Mouse (Mus musculus): ENCODE measurements around the gene Galnt4. TPM values are rescaled to one million over a fixed set of nuclear protein-coding genes. Genes with fewer than 3 reads are reported as not detected.

Gene Galnt4
- total and polyA plus RNA-seq, 3 experiments: 1.6 to 1.7 TPM; not detected in 1

DNA sequence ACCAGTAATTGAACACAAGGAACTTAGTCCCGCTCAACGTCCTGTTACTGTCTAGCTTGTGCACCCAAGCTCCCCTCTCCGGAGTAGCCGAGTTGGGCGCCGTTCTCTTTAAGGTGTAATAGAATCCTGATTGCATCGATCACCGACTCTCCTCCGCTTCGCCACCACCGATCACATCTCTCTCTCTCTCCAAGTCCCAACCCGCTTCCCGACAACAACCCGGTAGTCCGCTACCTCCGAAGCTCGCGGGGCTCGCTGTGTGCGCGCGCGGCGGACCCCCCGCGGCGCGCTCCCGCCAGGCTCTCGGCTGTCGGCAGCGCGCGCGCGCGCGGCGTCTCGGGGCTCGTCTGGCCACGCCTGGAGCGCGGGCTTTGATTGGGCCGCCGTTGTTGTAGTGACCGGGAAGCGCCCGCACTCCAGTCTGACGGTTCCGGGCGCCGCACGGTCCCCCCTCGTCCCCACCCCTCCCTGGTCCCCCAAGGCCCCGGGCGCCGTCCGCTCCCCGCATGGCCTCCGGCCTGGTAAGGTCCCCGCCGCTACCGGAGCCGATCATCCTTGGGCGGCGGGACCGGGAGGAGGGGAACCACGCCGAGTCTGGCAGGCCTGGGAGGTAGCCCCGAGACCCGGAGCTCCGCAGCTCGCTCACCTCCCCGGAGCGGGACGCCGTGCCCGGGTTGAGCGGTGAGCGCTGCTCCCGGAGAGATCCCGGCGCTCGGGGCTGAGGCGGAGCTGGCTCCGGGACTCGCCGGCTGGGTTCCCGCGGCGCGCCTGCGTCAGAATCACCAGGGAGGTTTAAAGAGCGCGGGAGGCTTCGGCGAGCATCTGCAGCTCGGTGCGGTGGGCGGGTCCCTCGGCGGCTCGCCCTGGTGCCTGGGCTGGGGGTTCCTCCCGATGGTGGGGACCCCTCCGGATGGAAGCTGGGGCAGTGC lies 992 bp upstream of the Galnt4 start, which contains the start of gene Poc1b (continued):
- TF ChIP-seq MYB (IDR thresholded peaks at IDR 0.05; ENCODE audit: low read depth, low read length): no peak
- TF ChIP-seq SMC3 (IDR thresholded peaks at IDR 0.05; ENCODE audit: low read depth, low read length): no peak
- peak; percentile 12 for TF ChIP-seq MXI1 (IDR thresholded peaks at IDR 0.05; ENCODE audit: low read depth, low read length)
- 0 out of 2 replicates have a peak, but pooled peaks have one; percentile 29 for TF ChIP-seq TBP (IDR thresholded peaks at IDR 0.05; ENCODE audit: low read depth, low read length)
- no peak for TF ChIP-seq CHD2 (IDR thresholded peaks at IDR 0.05; ENCODE audit: low read length)

DNA sequence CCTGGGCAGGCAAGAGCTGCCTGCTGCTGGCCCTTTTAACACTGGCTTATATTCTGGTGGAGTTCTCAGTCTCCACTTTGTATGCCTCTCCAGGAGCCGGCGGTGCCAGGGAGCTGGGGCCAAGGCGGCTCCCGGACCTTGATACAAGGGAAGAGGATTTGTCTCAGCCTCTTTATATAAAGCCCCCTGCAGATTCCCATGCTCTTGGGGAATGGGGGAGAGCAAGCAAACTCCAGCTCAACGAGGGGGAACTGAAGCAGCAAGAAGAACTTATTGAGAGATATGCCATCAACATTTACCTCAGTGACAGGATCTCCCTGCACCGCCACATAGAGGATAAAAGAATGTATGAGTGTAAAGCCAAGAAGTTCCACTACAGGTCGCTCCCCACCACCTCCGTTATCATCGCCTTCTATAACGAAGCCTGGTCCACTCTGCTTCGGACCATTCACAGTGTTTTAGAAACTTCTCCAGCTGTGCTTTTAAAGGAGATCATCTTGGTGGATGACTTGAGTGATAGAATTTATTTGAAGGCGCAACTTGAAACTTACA lies 548 bp downstream of the Galnt4 start:
- TF ChIP-seq E2F4 (IDR thresholded peaks at IDR 0.05; ENCODE audit: borderline replicate concordance, low read depth, low read length) (no peak), POLR2A (IDR thresholded peaks at IDR 0.05; ENCODE audit: control insufficient read depth in 1 of 2, insufficient read depth in 1 of 2, low read depth in 1 of 2, low read length in 2 of 2, poor library complexity in 1 of 2) (no peak), TCF12 (IDR thresholded peaks at IDR 0.05; ENCODE audit: low read depth, low read length) (no peak), TBP (IDR thresholded peaks at IDR 0.05; ENCODE audit: low read depth, low read length) (no peak), MYB (IDR thresholded peaks at IDR 0.05; ENCODE audit: low read depth, low read length) (no peak), SMC3 (IDR thresholded peaks at IDR 0.05; ENCODE audit: low read depth, low read length) (no peak), NRF1 (IDR thresholded peaks at IDR 0.05; ENCODE audit: insufficient read depth, low read depth, low read length, poor library complexity, severe bottlenecking) (no peak), ZKSCAN1 (IDR thresholded peaks at IDR 0.05; ENCODE audit: low read depth, low read length) (no peak), CHD1 (IDR thresholded peaks at IDR 0.05; ENCODE audit: low read depth, low read length) (no peak)
- H3K79me2 ChIP-seq (ENCODE audit: control insufficient read depth, insufficient read depth, low read length, poor library complexity): peaks cover 13% of the 10 kb centered on the region
- H3K27me3 ChIP-seq (ENCODE audit: control insufficient read depth in 1 of 2, insufficient read depth in 2 of 2, low read length in 2 of 2): no peaks in the 10 kb centered on the region
- H3K9ac ChIP-seq (ENCODE audit: control insufficient read depth, low read depth, low read length, poor library complexity, severe bottlenecking): peak overlapping the region; percentile 88
- H3K27ac ChIP-seq (ENCODE audit: control insufficient read depth, low read depth, low read length): no peak overlapping the region
- H3K4me3 ChIP-seq (ENCODE audit: control insufficient read depth in 1 of 2, insufficient read depth in 1 of 2, low read depth in 2 of 2, low read length in 2 of 2): peak overlapping the region; percentile 71 to 89
- no peak for DNase-seq (ENCODE audit: low read depth, low spot score)
- no peaks in the 10 kb centered on the region for H3K9me3 ChIP-seq (replicated peaks; ENCODE audit: insufficient read depth, low read length)
- peaks cover 0 to 4% of the 10 kb centered on the region in 2 experiments; a peak in 1 of 4 replicates for H3K4me1 ChIP-seq (ENCODE audit: control insufficient read depth in 1 of 2, insufficient read depth in 2 of 2, low read length in 2 of 2)
- no peaks in the 10 kb centered on the region; a peak in 1 of 4 replicates for H3K36me3 ChIP-seq (ENCODE audit: control insufficient read depth in 1 of 2, insufficient read depth in 2 of 2, low read length in 2 of 2)

DNA sequence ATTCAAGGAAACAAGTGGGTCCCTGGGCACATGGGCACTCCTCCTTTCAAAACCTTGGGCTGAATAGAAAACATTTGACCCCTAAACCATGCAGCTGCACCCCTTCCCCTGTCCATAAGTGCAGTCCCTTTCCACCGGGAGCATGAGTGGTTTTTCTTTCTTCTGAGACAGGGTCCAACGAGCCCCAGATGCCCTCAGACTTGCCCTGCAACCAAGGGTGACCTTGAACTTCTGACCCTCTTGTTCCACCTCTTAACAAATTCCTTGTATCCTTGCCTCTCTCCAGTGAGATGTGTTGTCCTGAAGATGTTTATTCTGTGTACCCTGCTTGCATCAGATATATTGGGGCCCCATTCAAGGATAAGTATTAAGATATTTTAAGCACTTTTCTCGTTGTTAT lies 5.6 kb downstream of the Galnt4 start:
- TF ChIP-seq MAZ (IDR thresholded peaks at IDR 0.05; ENCODE audit: low read depth, low read length): no peak
- no peak for TF ChIP-seq USF2 (IDR thresholded peaks at IDR 0.05; ENCODE audit: borderline replicate concordance in 1 of 2, insufficient read depth in 1 of 2, low read depth in 1 of 2, low read length in 2 of 2)
- no peak for TF ChIP-seq SMC3 (IDR thresholded peaks at IDR 0.05; ENCODE audit: low read depth, low read length)
- TF ChIP-seq BHLHE40 (IDR thresholded peaks at IDR 0.05; ENCODE audit: borderline replicate concordance, low read depth, low read length): no peak
- no peak for TF ChIP-seq ZNF384 (IDR thresholded peaks at IDR 0.05; ENCODE audit: low read depth, low read length)
- TF ChIP-seq ZC3H11A (IDR thresholded peaks at IDR 0.05; ENCODE audit: low read depth, low read length): no peak
- no peak for TF ChIP-seq ZKSCAN1 (IDR thresholded peaks at IDR 0.05; ENCODE audit: low read depth, low read length)
- no peak for TF ChIP-seq GABPA (IDR thresholded peaks at IDR 0.05; ENCODE audit: low read depth, low read length)
- TF ChIP-seq POLR2AphosphoS5 (IDR thresholded peaks at IDR 0.05; ENCODE audit: borderline replicate concordance, low read depth, low read length): no peak
- no peak for TF ChIP-seq NRF1 (IDR thresholded peaks at IDR 0.05; ENCODE audit: insufficient read depth, low read depth, low read length, poor library complexity, severe bottlenecking)
- no peak for TF ChIP-seq CHD1 (IDR thresholded peaks at IDR 0.05; ENCODE audit: low read depth, low read length)
- no peak for TF ChIP-seq TBP (IDR thresholded peaks at IDR 0.05; ENCODE audit: low read depth, low read length)
- no peak for TF ChIP-seq HCFC1 (IDR thresholded peaks at IDR 0.05; ENCODE audit: low read depth, low read length)
- no peak for TF ChIP-seq MYC (IDR thresholded peaks at IDR 0.05; ENCODE audit: low read depth, low read length)
- TF ChIP-seq E2F4 (IDR thresholded peaks at IDR 0.05; ENCODE audit: borderline replicate concordance, low read depth, low read length): no peak
- no peak for TF ChIP-seq TAL1 (IDR thresholded peaks at IDR 0.05; ENCODE audit: low read length)
- Histone ChIP-seq H3K4me1 (ENCODE audit: control insufficient read depth in 1 of 2, insufficient read depth in 2 of 2, low read length in 2 of 2) (peaks cover 0 to 4% of the 10 kb centered on the region in 2 experiments; a peak in 1 of 4 replicates), H3K36me3 (ENCODE audit: control insufficient read depth in 1 of 2, insufficient read depth in 2 of 2, low read length in 2 of 2) (no peaks in the 10 kb centered on the region; a peak in 1 of 4 replicates), H3K27ac (ENCODE audit: control insufficient read depth, low read depth, low read length) (no peak overlapping the region), H3K4me3 (ENCODE audit: control insufficient read depth in 1 of 2, insufficient read depth in 1 of 2, low read depth in 2 of 2, low read length in 2 of 2) (no peak overlapping the region), H3K9ac (ENCODE audit: control insufficient read depth, low read depth, low read length, poor library complexity, severe bottlenecking) (no peak overlapping the region), H3K27me3 (ENCODE audit: control insufficient read depth in 1 of 2, insufficient read depth in 2 of 2, low read length in 2 of 2) (no peaks in the 10 kb centered on the region), H3K9me3 (replicated peaks; ENCODE audit: insufficient read depth, low read length) (no peaks in the 10 kb centered on the region), H3K79me2 (ENCODE audit: control insufficient read depth, insufficient read depth, low read length, poor library complexity) (peaks cover 4% of the 10 kb centered on the region; the same call in 1 of the 2 replicates)
- no peak for DNase-seq (ENCODE audit: low read depth, low spot score)

Measured in MEL (cell line).